Mouse (Mus musculus): Measurements from ENCODE around the gene Ssr3. TPM values are rescaled to one million over a fixed set of nuclear protein-coding genes. Genes with fewer than 3 reads are reported as not detected.

Ssr3 gene
- polyA plus RNA-seq, 1 experiment, result 19.1 TPM

DNA sequence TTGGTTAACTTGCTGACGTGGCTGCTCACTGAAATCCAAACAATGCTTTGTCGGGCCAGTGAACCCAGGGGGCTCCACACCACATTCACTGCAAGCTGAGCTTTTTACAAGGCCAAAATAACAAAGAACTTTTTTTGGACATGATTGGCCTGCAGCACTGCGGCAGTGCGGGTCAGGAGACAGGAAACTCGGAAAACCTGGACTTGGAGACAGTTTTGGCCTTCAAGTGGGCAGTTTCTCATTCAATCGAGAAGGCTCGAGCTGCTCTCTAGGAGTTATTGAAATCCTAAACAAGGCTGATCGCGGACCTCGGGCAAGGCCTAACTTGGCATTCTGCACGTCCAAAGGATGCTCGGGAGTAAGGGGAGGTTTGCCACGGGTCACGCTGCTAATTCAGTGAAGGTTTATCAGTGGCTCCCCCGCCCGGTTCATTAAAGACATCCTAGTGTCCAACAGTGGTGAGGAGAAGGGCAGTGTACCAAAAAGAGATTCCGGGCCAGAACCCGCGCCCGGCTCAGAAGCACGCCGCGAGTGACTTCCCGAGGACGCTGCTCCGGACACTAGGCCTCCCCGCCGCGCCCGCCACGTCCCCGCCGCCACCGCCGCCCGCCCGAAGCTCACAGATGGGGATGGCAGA, 521 bp downstream of the Ssr3 start:
- Histone ChIP-seq H3K27ac (ENCODE audit: control insufficient read depth, insufficient read depth, low read depth, low read length) (peak overlapping the region; percentile 78), H3K4me3 (ENCODE audit: control insufficient read depth, low read depth, low read length) (peak overlapping the region; percentile 94), H3K4me1 (ENCODE audit: control insufficient read depth, insufficient read depth, low read length) (peaks cover 12% of the 10 kb centered on the region), H3K36me3 (ENCODE audit: control insufficient read depth, insufficient read depth, low read length) (peaks cover 2% of the 10 kb centered on the region), H3K27me3 (ENCODE audit: control insufficient read depth, insufficient read depth, low read length) (no peaks in the 10 kb centered on the region)
- no peak for TF ChIP-seq POLR2A (IDR thresholded peaks at IDR 0.05; ENCODE audit: control insufficient read depth, low read depth, low read length)

DNA sequence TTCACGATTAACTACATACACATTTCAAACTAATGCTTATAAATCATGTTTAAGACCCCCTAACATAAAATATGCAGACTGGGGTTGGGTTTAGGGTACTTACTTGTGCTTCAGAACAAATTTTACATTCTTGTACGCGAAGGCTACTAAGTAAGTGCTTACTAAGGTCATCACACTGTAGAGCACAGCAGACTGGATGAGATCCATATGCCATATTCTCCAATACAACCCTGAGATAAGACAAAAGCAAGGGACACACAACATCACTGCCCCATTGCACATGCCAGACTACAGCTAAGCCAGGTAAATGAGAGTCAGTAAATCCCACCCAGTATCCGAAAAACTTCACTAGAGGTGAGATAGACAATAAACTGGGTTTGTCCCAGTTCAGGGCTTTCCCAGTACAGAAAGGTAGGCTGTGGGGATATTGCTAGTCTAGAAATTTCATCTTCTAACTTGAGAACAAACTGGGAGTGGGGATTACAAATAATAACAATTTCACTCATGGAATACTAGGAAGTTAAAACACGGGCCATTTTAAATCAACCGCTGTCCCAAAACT, 1.1 kb downstream of the Ssr3 start:
- peak overlapping the region; percentile 94 for H3K4me3 ChIP-seq (ENCODE audit: control insufficient read depth, low read depth, low read length)
- TF ChIP-seq CTCF (IDR thresholded peaks at IDR 0.05; ENCODE audit: control insufficient read depth, insufficient read depth, insufficient replicate concordance, low read depth, low read length), result no peak
- H3K4me1 ChIP-seq (ENCODE audit: control insufficient read depth, insufficient read depth, low read length), result peaks cover 12% of the 10 kb centered on the region
- H3K27ac ChIP-seq (ENCODE audit: control insufficient read depth, insufficient read depth, low read depth, low read length), result peak overlapping the region; percentile 78
- H3K36me3 ChIP-seq (ENCODE audit: control insufficient read depth, insufficient read depth, low read length), result peaks cover 2% of the 10 kb centered on the region
- H3K27me3 ChIP-seq (ENCODE audit: control insufficient read depth, insufficient read depth, low read length), result no peaks in the 10 kb centered on the region

DNA sequence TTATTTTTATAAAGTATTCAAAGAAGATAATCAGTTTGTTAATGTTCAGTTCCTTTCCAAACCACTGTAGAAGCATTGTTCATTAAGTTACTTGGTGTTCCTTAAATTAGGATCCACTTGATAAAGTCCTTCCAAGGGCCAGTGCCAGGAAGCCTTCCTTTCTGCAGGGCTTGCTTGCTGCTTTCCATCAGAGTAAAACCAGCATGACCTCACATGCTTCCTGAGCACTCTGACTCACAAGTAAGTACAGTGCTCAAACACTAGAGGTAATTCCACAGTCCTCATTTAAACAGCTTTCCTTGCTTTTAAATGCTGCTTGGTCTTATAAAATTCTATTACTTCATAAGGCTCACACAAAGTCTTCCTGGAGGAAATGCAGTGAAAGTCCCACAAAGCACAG, 6.7 kb downstream of the Ssr3 start:
- peaks cover 2% of the 10 kb centered on the region for H3K36me3 ChIP-seq (ENCODE audit: control insufficient read depth, insufficient read depth, low read length)
- no peaks in the 10 kb centered on the region for H3K27me3 ChIP-seq (ENCODE audit: control insufficient read depth, insufficient read depth, low read length)
- no peak overlapping the region for H3K4me3 ChIP-seq (ENCODE audit: control insufficient read depth, low read depth, low read length)
- H3K27ac ChIP-seq (ENCODE audit: control insufficient read depth, insufficient read depth, low read depth, low read length), result no peak overlapping the region
- no peaks in the 10 kb centered on the region for H3K4me1 ChIP-seq (ENCODE audit: control insufficient read depth, insufficient read depth, low read length)
- TF ChIP-seq CTCF (IDR thresholded peaks at IDR 0.05; ENCODE audit: control insufficient read depth, insufficient read depth, insufficient replicate concordance, low read depth, low read length) (no peak), POLR2A (IDR thresholded peaks at IDR 0.05; ENCODE audit: control insufficient read depth, low read depth, low read length) (no peak)

DNA sequence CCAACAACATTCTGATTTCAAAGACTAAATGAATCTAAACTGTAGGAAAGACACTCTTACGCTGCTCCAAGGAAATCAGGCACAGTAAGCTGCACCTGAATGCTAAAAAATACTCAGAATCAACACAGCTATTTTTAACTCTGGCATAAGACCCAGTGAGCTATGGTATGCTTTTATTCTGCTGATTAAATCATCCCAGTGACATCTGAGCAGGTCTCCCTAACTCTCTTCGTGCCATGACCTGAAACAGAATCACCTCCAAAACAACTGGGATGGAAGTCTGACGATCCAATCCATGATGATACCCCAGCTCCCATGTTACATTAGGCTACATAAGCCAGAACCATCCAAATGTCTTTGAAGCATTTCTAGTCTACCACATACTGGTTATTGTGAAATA, 8.0 kb downstream of the Ssr3 start:
- H3K36me3 ChIP-seq (ENCODE audit: control insufficient read depth, insufficient read depth, low read length), result peaks cover 2% of the 10 kb centered on the region

DNA sequence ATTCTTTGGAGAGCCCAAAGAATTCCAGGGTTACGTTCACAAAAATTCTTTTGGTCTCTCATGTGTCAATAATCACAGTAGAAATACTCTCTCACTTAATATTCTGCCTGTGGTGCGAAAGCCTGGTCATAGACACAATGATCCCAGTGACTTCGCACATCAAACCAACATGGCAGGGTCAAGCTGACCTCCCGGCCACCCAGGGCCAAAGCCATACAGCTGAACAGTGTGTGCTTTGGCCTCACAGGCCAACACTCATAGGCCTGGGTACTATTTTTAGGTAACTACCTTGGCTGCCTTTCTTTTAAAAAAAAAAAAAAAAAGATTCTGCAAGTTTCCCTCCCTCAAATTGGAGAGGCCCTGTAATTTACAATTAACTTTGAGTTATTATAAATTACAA, 11.3 kb downstream of the Ssr3 start:
- Histone ChIP-seq H3K36me3 (ENCODE audit: control insufficient read depth, insufficient read depth, low read length) (no peaks in the 10 kb centered on the region; the same call in 1 of the 2 replicates), H3K27me3 (ENCODE audit: control insufficient read depth, insufficient read depth, low read length) (no peaks in the 10 kb centered on the region), H3K4me3 (ENCODE audit: control insufficient read depth, low read depth, low read length) (no peak overlapping the region), H3K4me1 (ENCODE audit: control insufficient read depth, insufficient read depth, low read length) (no peaks in the 10 kb centered on the region), H3K27ac (ENCODE audit: control insufficient read depth, insufficient read depth, low read depth, low read length) (no peak overlapping the region)
- TF ChIP-seq CTCF (IDR thresholded peaks at IDR 0.05; ENCODE audit: control insufficient read depth, insufficient read depth, insufficient replicate concordance, low read depth, low read length) (no peak), POLR2A (IDR thresholded peaks at IDR 0.05; ENCODE audit: control insufficient read depth, low read depth, low read length) (no peak)

More for the DNA sequence above, 8.0 kb downstream of the Ssr3 start:
- Histone ChIP-seq H3K4me3 (ENCODE audit: control insufficient read depth, low read depth, low read length) (no peak overlapping the region), H3K27me3 (ENCODE audit: control insufficient read depth, insufficient read depth, low read length) (no peaks in the 10 kb centered on the region), H3K27ac (ENCODE audit: control insufficient read depth, insufficient read depth, low read depth, low read length) (no peak overlapping the region), H3K4me1 (ENCODE audit: control insufficient read depth, insufficient read depth, low read length) (no peaks in the 10 kb centered on the region)
- no peak for TF ChIP-seq POLR2A (IDR thresholded peaks at IDR 0.05; ENCODE audit: control insufficient read depth, low read depth, low read length)
- no peak for TF ChIP-seq CTCF (IDR thresholded peaks at IDR 0.05; ENCODE audit: control insufficient read depth, insufficient read depth, insufficient replicate concordance, low read depth, low read length)

DNA sequence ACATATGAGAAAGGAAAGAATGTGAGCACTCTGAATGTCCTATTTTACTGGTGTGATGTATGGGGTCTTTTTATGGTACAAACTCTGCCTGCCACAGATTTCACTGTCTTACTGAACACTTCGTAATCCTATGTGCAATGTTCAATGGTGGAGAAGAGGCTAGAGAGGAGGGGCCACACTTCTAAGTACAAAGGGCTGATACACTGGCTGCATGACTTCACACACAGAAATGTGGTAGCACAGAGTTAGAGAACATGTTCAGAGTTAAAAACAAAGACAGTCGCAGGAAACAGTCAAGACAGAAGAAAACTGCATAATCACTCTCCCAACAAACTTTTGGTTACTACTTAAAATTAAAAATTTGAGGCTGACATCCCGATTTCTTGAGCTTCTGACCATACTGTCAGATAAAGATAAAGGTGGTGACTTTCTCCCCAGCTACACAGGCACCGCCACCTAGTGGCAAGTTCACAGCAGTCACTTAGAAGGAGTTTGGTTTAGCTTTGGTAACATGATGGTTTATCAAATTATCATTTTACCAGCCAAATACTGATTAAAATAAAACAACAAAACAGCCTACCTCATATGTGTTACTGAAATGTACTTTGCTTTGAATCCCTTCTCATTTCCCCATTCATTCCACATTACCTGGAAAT, 12.4 kb downstream of the Ssr3 start:
- no peak for TF ChIP-seq CTCF (IDR thresholded peaks at IDR 0.05; ENCODE audit: control insufficient read depth, insufficient read depth, insufficient replicate concordance, low read depth, low read length)
- H3K4me3 ChIP-seq (ENCODE audit: control insufficient read depth, low read depth, low read length), result no peak overlapping the region
- H3K36me3 ChIP-seq (ENCODE audit: control insufficient read depth, insufficient read depth, low read length), result no peaks in the 10 kb centered on the region; the same call in 1 of the 2 replicates
- H3K27me3 ChIP-seq (ENCODE audit: control insufficient read depth, insufficient read depth, low read length), result no peaks in the 10 kb centered on the region
- no peak overlapping the region for H3K27ac ChIP-seq (ENCODE audit: control insufficient read depth, insufficient read depth, low read depth, low read length)
- H3K4me1 ChIP-seq (ENCODE audit: control insufficient read depth, insufficient read depth, low read length), result no peaks in the 10 kb centered on the region

DNA sequence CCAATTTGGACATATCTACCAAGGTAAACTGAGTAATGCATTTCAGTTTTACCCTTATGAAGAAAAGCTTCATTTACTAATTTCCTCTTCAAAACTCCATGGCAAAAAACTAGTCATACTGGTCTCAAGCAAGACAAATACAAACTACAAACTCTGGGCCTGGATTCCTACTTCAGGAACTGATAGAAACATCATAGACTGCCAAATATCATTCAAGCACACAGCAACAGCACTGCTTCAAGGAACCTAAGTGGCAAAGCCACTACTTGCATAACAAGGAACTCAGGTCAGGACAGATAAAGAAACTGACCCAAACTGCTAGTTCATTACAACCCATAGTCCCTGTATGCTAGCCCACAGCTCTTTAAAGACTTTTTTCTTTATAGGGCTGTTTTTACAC, 13.7 kb downstream of the Ssr3 start:
- TF ChIP-seq POLR2A (IDR thresholded peaks at IDR 0.05; ENCODE audit: control insufficient read depth, low read depth, low read length), result no peak
- no peak for TF ChIP-seq CTCF (IDR thresholded peaks at IDR 0.05; ENCODE audit: control insufficient read depth, insufficient read depth, insufficient replicate concordance, low read depth, low read length)
- no peaks in the 10 kb centered on the region; the same call in 1 of the 2 replicates for H3K36me3 ChIP-seq (ENCODE audit: control insufficient read depth, insufficient read depth, low read length)
- H3K4me3 ChIP-seq (ENCODE audit: control insufficient read depth, low read depth, low read length), result no peak overlapping the region
- H3K4me1 ChIP-seq (ENCODE audit: control insufficient read depth, insufficient read depth, low read length), result no peaks in the 10 kb centered on the region
- H3K27ac ChIP-seq (ENCODE audit: control insufficient read depth, insufficient read depth, low read depth, low read length), result no peak overlapping the region
- no peaks in the 10 kb centered on the region for H3K27me3 ChIP-seq (ENCODE audit: control insufficient read depth, insufficient read depth, low read length)

Measured in testis, adult 2 months (tissue).